Mouse (Mus musculus) Patski (cell line): ENCODE results near the gene Sf3b5. TPM values are rescaled to one million over a fixed set of nuclear protein-coding genes. Genes with fewer than 3 reads are reported as not detected.
A peak's percentile ranks its signal among the peaks of the same experiment; 100 is the strongest.

ENCODE experiments used
- ATAC-seq: fragments of 100-300 bp; one replicate; pipeline ENCODE4 v1.8.0; 2021
- CTCF ChIA-PET: fragments of 350-600 bp; sonication (Branson Sonifier 250); formaldehyde crosslinking; loops from one replicate; lab custom pipeline; 2022; ENCODE audit warnings: inconsistent platforms; lab: Charles Lee
- POLR2A ChIA-PET: fragments of 350-600 bp; sonication (Branson Sonifier 250); formaldehyde crosslinking; loops from one replicate; lab custom pipeline; 2022; ENCODE audit warnings: antibody characterized with exemption, inconsistent platforms; lab: Charles Lee
- DNase-seq: peaks from one replicate; pipeline ENCODE4 v3.0.0-alpha.2; 2011; ENCODE audit warnings: low read depth, low spot score
- H3K27me3 ChIP-seq: fragments of 371-371 bp; one replicate; pipeline ENCODE4 v1.5.1; 2021
- CTCF ChIP-seq: fragments of 100-300 bp; IDR thresholded peaks from one replicate; pipeline ENCODE4 v1.5.1; 2021
- in situ Hi-C: fragments of 300-500 bp; cut with MboI; formaldehyde crosslinking; loops from 3 replicates; pipeline ENCODE4 v1.11.1; 2018; ENCODE audit warnings: low pct_unique_long_range_greater_than_20kb, mixed read lengths
- polyA plus RNA-seq: library from polyadenylated mRNA; unstranded; gene quantifications from one replicate; pipeline ENCODE4 v1.2.3, GENCODE M21; 2021

Gene Sf3b5
- polyA plus RNA-seq, 1 experiment from 2014 or later, result 17.3 TPM

- in situ Hi-C loops, result no loop called here
- TF ChIP-seq CTCF, result no peak
- ATAC-seq, result no peak
- ChIA-PET CTCF (no interaction called here), POLR2A (no interaction called here)
- peaks cover 20% of the 10 kb centered on the region for H3K27me3 ChIP-seq
- DNase-seq, result no peak
These were observed 22.6 kb downstream of the Sf3b5 start for GRCm38 (mm10) chr10:13027702-13028101.

GRCm38 (mm10) chr10:13028215-13028614 is 23.1 kb downstream of the Sf3b5 start:
- ChIA-PET CTCF (no interaction called here), POLR2A (no interaction called here)
- TF ChIP-seq CTCF, result no peak
- no peak for ATAC-seq
- no peak for DNase-seq
- peaks cover 20% of the 10 kb centered on the region for H3K27me3 ChIP-seq
- in situ Hi-C loops, result no loop called here

- POLR2A ChIA-PET, result no interaction called here
- ATAC-seq, result no peak
- CTCF ChIA-PET, result interaction anchor here (1.4 kb wide), 1 partner anchor 11 kb away, joined by 4 read pairs; no protein-coding TSS in a partner anchor
- in situ Hi-C loops, result no loop called here
- H3K27me3 ChIP-seq, result peaks cover 16% of the 10 kb centered on the region
- no peak for DNase-seq
- TF ChIP-seq CTCF, result no peak
These were observed 24.3 kb downstream of the Sf3b5 start for GRCm38 (mm10) chr10:13029416-13029815.

GRCm38 (mm10) chr10:13035270-13035669 is 30.1 kb downstream of the Sf3b5 start:
- ChIA-PET CTCF (no interaction called here), POLR2A (no interaction called here)
- no peak for TF ChIP-seq CTCF
- in situ Hi-C loops, result no loop called here
- no peak for ATAC-seq
- H3K27me3 ChIP-seq, result no peaks in the 10 kb centered on the region
- DNase-seq, result peak; percentile 7

- ChIA-PET CTCF (no interaction called here), POLR2A (no interaction called here)
- no peaks in the 10 kb centered on the region for H3K27me3 ChIP-seq
- DNase-seq, result no peak
- in situ Hi-C loops, result no loop called here
- no peak for ATAC-seq
- no peak for TF ChIP-seq CTCF
These were observed 34.6 kb downstream of the Sf3b5 start for GRCm38 (mm10) chr10:13039637-13040174.

GRCm38 (mm10) chr10:13044659-13045058 is 39.5 kb downstream of the Sf3b5 start:
- in situ Hi-C loops, result no loop called here
- DNase-seq (no peak), ATAC-seq (no peak)
- ChIA-PET POLR2A (no interaction called here), CTCF (no interaction called here)
- no peak for TF ChIP-seq CTCF
- peaks cover 10% of the 10 kb centered on the region for H3K27me3 ChIP-seq

GRCm38 (mm10) chr10:13047816-13048215 is 42.7 kb downstream of the Sf3b5 start:
- no peak for TF ChIP-seq CTCF
- POLR2A ChIA-PET, result no interaction called here
- H3K27me3 ChIP-seq, result peaks cover 12% of the 10 kb centered on the region
- DNase-seq (no peak), ATAC-seq (no peak)
- CTCF ChIA-PET, result no interaction called here
- in situ Hi-C loops, result no loop called here

- ATAC-seq, result no peak
These were observed 51.8 kb downstream of the Sf3b5 start for GRCm38 (mm10) chr10:13056863-13057381.

More at GRCm38 (mm10) chr10:13056863-13057381, 51.8 kb downstream of the Sf3b5 start:
- no peaks in the 10 kb centered on the region for H3K27me3 ChIP-seq
- in situ Hi-C loops, result no loop called here
- DNase-seq, result no peak
- POLR2A ChIA-PET, result no interaction called here
- CTCF ChIA-PET, result no interaction called here
- TF ChIP-seq CTCF, result no peak

Other genes starting within 250 kb of the Sf3b5 start
- 40.9 TPM for gene Utrn, start 136.0 kb upstream of the Sf3b5 start, polyA plus RNA-seq
- gene Stx11, start 41.0 kb upstream of the Sf3b5 start, polyA plus RNA-seq, result 4.2 TPM
- gene Plagl1, start 55.2 kb downstream of the Sf3b5 start, polyA plus RNA-seq, result 0.73 TPM
- not detected for gene Zc2hc1b, start 172.7 kb downstream of the Sf3b5 start, polyA plus RNA-seq
- gene Ltv1, start 187.8 kb downstream of the Sf3b5 start, polyA plus RNA-seq, result 35.2 TPM